Mouse (Mus musculus) cerebral cortex, adult 2 months (tissue): Measurements from ENCODE around the gene Gmnc.

Experiments used
- WGBS: fragments of 180-500 bp; shearing (Covaris S2); methylation state at CpG from one replicate; pipeline ENCODE4 v1.1.7; 2018; 5-methylcytosine and 5-hydroxymethylcytosine counted together

Gmnc gene

GRCm38 (mm10) chr16:26991477-26992300 is at the start of gene Gmnc:
Gmnc (minus strand) TSS chr16:26991652.
- WGBS = 41% methylated on average over 13 of the region's 13 CpGs

GRCm38 (mm10) chr16:27027281-27027680 is 35.8 kb upstream of the Gmnc start:
- 97% methylated on average over 2 of the region's 2 CpGs for WGBS

- 89% methylated on average over 4 of the region's 4 CpGs for WGBS
Measured at GRCm38 (mm10) chr16:27026226-27026625, 34.8 kb upstream of the Gmnc start.

GRCm38 (mm10) chr16:27022746-27023145 is 31.3 kb upstream of the Gmnc start:
- 89% methylated on average over 2 of the region's 2 CpGs for WGBS

GRCm38 (mm10) chr16:27017309-27017708 is 25.9 kb upstream of the Gmnc start:
- WGBS = 51% methylated on average over 4 of the region's 4 CpGs

- whole genome bisulfite sequencing = 81% methylated on average over 1 of the region's 1 CpGs
Measured at GRCm38 (mm10) chr16:27002714-27003113, 11.3 kb upstream of the Gmnc start.

- 58% methylated on average over 2 of the region's 2 CpGs for WGBS
Measured at GRCm38 (mm10) chr16:26999563-26999962, 8.1 kb upstream of the Gmnc start.

GRCm38 (mm10) chr16:26989415-26990315 is 1.8 kb downstream of the Gmnc start:
- 47% methylated on average over 19 of the region's 19 CpGs for WGBS

GRCm38 (mm10) chr16:26988188-26988587 is 3.3 kb downstream of the Gmnc start:
- 94% methylated on average over 1 of the region's 1 CpGs for WGBS

GRCm38 (mm10) chr16:26985796-26986195 is 5.7 kb downstream of the Gmnc start:
- WGBS = 93% methylated on average over 1 of the region's 1 CpGs

- 38% methylated on average over 3 of the region's 3 CpGs for WGBS
Measured at GRCm38 (mm10) chr16:26982112-26982511, 9.3 kb downstream of the Gmnc start.

- 2% methylated on average over 28 of the region's 28 CpGs for WGBS
Measured at GRCm38 (mm10) chr16:26967967-26968366, 23.5 kb downstream of the Gmnc start.

GRCm38 (mm10) chr16:26966830-26967229 is 24.6 kb downstream of the Gmnc start:
- WGBS = 96% methylated on average over 2 of the region's 2 CpGs

GRCm38 (mm10) chr16:26951601-26952000 is 39.9 kb downstream of the Gmnc start:
- 89% methylated on average over 3 of the region's 3 CpGs for WGBS

GRCm38 (mm10) chr16:26950209-26950608 is 41.2 kb downstream of the Gmnc start:
- WGBS = 66% methylated on average over 4 of the region's 4 CpGs

- WGBS = 75% methylated on average over 1 of the region's 1 CpGs
Measured at GRCm38 (mm10) chr16:26903968-26904367, 87.5 kb downstream of the Gmnc start.

- 38% methylated on average over 4 of the region's 4 CpGs for WGBS
Measured at GRCm38 (mm10) chr16:26901471-26901870, 90.0 kb downstream of the Gmnc start.

- WGBS = 71% methylated on average over 4 of the region's 4 CpGs
Measured at GRCm38 (mm10) chr16:26886337-26886736, 105.1 kb downstream of the Gmnc start.

GRCm38 (mm10) chr16:26876885-26877284 is 114.6 kb downstream of the Gmnc start:
- 57% methylated on average over 3 of the region's 3 CpGs for WGBS
